Mouse (Mus musculus) T-helper 2 cell (primary cell): ENCODE data around the gene Fndc3b.

Experiments used
- in situ Hi-C: fragments of 300-600 bp; cut with MboI, MseI; formaldehyde crosslinking; loops from one replicate; pipeline ENCODE4 v1.15.1; 2025; ENCODE audit warnings: high pct_unique_total_duplicates

Fndc3b gene

DNA sequence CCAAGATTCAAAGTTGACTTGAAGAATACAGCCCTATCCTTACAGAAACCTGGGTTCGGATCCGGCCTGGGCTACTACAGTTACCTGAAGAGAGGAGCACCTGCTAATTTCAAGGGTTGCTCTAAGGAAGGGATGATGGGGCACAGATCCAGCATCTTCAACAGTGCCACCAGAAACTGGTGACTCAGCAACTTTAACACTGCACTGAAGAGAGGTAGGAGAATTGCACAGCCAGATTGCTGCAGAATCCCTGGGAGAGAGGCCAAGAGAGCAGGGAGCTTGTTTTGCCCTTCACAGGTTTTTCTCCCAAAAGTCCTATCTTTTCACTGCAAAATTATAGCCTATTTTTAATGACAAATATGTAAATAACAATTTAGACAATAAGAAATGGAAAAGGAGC lies 149.2 kb downstream of the Fndc3b start:
- in situ Hi-C loops: no loop called here

GRCm38 (mm10) chr3:27559316-27559715 lies 151.8 kb downstream of the Fndc3b start:
- in situ Hi-C loops: no loop called here

DNA sequence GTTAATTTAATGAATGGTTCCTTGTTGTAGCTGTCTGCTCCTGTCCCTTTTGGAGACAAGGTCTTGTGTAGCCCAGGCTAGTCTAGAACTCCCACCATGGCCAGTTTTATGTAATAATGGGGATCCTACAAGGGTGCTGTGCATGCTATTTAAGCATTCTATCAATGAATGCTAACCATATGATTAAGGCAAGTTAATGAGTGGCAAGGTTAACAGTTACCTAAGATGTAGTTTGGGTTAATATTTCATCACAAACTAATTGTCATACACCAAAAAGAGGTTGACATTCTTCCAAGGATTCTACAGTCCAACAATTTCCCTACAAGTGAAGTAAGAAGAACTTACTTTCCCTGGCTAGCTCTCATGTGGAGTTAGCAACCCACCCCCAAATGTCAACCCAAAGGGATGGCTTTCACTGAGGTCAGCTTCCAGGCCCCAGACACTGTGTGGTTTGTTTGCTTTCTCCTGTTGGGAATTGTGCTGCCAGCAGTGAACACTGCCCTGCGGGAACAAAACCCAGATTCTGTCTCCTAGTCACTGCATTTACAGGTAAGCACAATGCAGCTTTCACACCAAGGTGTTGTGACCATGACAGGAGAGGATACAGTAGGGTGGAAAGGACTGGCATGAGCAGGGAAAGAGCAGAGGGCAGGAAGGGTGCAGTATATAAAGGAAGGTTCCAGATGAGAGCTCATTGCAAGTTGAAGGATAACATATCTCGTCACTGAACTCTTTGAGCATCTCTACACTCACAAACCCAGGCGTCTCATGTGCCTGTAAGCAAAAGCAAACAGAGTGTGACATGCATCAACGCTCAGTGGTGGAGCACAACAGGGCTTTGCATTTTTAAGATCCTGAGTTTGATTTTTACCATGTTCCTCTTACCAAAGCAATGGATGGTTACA lies 153.8 kb downstream of the Fndc3b start:
- in situ Hi-C loops: no loop called here

DNA sequence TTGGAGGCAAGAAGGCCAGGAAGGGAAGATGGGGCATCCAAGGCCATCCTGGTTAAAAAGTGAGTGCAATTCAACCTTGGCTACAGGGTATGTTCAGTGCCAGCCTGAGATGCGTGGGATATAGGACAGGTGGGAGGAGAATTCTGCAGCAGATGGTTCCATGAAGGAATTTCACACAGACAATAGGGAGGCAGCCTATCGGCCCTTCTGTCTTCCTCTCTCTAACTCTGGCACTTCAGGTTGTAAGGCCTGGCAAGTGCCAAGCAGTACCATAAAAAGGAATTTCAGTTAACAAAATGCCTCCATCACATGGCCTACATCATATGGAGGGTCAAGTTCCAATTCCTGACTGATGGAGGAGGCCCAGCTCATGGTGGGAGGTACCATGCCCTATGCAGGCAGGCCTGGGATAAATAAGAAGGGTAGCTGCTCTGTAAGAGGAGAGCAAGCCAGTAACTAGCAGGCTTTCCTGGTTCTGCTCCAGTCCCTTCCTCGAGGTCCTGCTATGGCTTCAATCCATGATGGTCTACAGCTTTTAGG lies 155.6 kb downstream of the Fndc3b start:
- in situ Hi-C loops: no loop called here

DNA sequence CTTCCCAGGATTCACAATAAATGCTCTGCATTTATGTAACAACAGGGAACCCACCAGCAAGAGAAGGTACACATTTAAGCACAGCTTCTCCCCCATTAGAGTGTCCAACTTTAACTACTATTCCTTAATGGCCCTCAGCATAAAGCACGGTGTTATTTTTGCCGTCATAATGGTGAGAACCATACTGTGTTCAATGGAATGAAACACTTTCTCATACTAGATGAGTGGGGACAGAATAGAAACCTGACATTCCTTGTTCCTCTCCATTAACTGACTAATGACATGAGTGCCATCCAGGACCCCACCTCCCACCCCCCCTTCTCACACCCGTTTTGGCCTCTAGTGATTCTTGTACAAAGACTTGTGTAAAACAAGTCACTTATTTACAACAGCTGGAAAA lies 156.8 kb downstream of the Fndc3b start:
- in situ Hi-C loops: no loop called here

GRCm38 (mm10) chr3:27553781-27554180 lies 157.3 kb downstream of the Fndc3b start:
- in situ Hi-C loops: no loop called here

DNA sequence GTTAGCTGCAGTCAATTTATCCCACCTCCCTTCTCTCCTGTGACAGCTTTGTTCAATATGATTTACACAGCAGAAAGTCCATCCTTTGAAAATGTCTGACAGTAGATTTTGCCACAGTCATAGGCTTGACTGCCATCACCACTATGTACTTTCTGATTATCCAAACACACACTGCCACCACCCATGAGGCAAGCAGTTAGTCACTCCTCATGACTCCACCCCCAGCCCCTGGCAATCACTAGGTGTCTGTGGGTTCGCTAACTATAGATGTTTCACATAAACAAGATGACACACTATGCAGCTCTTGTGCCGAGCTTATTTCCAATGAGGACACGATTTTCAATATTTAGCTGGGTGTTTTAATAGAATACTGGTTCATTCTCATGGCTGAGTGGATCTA lies 160.1 kb downstream of the Fndc3b start:
- in situ Hi-C loops: no loop called here

GRCm38 (mm10) chr3:27550409-27550808 lies 160.7 kb downstream of the Fndc3b start:
- in situ Hi-C loops: no loop called here

GRCm38 (mm10) chr3:27545651-27546050 lies 165.5 kb downstream of the Fndc3b start:
- in situ Hi-C loops: no loop called here

DNA sequence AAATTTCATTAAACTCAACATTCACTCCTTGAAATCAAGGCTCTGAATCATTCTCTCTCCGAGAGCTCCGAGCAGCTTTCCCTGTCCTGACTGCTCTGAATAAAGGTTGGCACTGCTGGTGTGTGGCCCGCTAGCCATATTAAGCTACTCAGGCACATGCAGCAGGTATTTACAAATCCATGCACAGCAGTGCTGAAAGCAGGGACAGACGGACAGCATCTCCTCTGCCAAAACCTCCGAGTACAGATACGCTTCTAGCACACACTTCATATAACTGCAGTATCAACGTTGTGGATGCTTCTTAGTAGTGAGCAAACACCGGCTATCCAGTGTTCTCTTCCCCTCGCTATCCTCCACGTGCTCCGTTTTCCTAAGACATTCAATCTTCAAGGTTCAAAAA lies 167.0 kb downstream of the Fndc3b start:
- in situ Hi-C loops: no loop called here

DNA sequence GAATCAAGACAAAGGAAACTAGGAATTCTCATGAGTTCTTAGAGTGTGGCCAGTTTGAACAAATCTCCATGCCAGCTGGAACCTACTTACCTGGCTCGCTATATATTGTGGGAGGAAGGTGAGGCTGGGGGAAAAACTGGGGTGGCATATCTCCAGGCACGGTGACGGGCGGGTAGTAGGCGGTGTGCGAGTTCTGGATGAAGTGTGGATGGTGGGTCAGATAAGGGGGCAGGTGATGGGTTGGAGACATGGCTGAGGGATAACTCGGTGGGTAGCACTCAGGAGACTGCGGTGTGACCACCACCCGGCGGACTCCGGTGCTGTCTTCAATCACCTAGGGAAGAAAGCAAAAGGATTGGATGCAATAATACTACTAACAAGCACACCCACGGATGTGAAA lies 169.3 kb downstream of the Fndc3b start:
- in situ Hi-C loops: no loop called here

- in situ Hi-C loops: no loop called here
Observed at GRCm38 (mm10) chr3:27541181-27541580, 169.9 kb downstream of the Fndc3b start.

DNA sequence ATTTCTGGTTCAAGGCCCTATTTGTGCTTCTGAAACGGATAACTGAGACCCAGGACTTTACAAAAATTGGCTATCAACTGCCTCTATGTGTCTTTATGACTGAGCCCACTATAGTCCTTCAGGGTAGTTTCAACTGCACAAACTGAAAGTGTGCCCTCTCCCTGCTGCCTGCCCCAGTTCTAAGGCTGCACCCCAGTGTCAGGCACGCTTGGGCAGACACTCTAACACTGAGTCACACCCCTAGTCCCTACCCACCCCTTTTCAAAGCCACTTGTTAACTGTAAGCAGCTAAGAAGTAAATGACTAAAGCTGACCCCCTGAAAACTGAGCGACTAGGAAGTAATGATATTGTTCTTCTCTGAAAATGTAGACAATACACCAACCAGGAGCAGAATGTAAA lies 176.9 kb downstream of the Fndc3b start:
- in situ Hi-C loops: no loop called here

DNA sequence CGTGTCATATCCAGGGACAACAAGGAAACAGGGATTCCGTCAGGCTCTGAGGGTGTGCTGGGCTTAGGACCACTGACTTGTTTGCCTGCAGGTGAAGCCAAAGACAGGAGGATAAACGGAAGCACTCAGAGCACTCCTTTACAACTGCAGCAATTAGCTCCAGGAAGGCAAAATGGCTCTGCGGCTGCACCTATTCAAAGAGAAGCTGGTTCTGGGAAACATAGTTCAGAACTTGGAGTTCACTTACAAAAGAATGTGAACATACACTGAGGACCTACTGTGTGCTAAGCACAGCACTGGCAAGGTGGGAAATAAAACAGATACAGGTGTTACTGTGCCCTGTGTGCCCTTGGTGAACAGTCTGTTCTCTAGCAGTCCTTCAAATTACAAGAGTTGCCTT lies 177.4 kb downstream of the Fndc3b start:
- in situ Hi-C loops: no loop called here

GRCm38 (mm10) chr3:27531993-27532392 lies 179.1 kb downstream of the Fndc3b start:
- in situ Hi-C loops: no loop called here

- in situ Hi-C loops: no loop called here
Observed at GRCm38 (mm10) chr3:27530370-27530769, 180.7 kb downstream of the Fndc3b start.

DNA sequence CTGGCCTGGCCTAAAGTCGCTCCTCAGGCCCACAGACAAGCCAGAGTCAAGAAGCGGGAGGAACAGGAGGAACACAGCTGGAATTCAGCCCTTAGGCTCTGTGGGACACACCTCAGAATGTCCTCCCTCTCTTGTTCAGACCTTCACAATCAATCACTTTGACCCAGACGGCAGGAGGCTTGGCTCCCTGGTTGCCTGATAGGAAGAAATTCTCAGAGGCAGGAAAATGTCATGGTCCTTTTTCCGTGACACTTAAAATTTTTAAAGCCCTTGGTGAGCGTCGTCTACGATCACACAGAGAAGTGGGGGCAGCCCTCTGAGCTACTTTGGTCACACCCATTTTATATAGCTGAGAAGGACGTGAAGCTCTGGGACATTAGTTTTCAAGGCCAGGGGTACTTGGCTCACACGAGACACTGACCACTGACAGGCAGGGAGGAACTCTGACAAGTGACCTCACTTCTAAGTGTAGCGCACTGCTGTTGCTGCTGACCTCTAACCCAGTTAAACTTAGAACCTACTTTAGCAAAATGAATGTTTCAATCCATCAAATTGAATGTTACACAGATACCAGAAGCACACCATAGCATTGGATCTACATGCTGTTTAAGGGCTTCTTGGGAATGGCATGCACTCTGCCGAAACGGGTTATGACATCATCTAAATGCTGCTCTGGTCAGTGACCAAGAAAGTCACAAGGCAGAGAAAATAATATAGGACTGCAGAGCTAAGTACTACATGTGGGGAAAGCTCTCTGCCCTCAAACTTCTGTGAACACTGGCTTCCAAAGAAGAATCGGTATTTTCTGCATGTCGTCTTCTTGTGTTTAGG lies 181.7 kb downstream of the Fndc3b start:
- in situ Hi-C loops: no loop called here

DNA sequence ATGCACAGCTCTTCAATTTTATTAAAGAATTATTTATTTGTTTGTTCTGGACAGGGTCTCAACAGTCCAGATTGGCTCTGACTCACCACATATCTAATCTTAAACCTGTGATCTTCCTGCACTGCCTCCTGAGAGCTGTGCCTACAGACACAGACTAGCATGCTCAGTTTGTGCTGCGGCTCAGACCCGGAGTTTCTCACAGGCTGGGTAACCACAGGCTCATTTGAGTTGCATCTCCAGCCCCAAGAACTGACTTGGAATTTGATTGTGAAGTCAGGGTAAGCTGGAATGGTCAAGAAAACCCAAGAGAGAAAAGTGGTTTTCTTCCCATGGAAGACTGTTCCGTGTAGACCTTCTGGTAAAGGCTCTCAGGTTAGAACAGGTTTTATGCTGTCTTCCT lies 184.1 kb downstream of the Fndc3b start:
- in situ Hi-C loops: no loop called here

DNA sequence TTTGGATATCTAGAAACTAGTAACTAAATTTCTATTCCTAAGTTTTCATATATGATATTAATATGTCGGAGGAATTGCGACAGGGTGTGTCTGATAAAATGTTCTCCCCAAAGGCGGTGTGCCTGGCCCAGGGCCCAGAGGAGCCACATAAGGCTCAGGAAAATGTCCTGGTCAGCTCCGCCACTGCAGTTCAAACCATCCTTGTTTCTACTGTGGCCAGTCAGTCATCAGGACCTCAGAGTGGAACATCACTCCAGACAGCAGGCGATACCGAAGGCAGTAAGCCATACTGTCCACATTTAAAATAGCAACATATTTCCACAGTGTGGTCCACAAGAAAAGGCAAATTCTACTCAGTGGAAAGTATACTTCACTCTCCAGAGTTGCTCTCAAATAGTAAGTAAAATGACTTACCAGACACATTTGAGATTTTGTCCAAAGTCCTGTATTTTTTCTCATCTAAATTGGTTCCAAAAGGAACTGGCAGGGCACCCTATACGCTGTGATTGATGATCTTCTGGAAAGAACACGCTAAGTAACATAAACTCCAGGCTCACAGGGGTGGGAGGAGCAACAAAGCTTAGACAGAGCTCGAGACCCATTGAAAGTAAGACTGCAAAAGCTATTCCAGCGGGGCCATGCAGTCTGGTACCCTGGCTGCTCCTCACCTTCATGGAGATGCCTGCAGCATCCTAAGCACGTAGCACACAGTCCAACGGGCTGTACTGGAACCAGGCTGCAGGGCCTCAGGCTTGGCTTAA lies 187.8 kb downstream of the Fndc3b start:
- in situ Hi-C loops: no loop called here

- in situ Hi-C loops: no loop called here
Observed at GRCm38 (mm10) chr3:27520391-27520790, 190.7 kb downstream of the Fndc3b start.

GRCm38 (mm10) chr3:27519481-27519880 lies 191.6 kb downstream of the Fndc3b start:
- in situ Hi-C loops: no loop called here

- in situ Hi-C loops: no loop called here
Observed at GRCm38 (mm10) chr3:27518935-27519334, 192.2 kb downstream of the Fndc3b start.
